Mouse (Mus musculus) cerebellum, postnatal 14 days (tissue): ENCODE measurements at regions not wholly inside any gene's neighbourhood (a gene's known extent, or its start where the extent isn't known, plus 50 kb on each side); places are given as distances from the start of the nearest gene placed in this dataset.

Experiments
- DNase-seq, 2 experiments: peaks; one replicate each; pipeline ENCODE4 v3.0.0; 2021; ENCODE audit warnings: mixed read lengths in 2 of 2

DNA sequence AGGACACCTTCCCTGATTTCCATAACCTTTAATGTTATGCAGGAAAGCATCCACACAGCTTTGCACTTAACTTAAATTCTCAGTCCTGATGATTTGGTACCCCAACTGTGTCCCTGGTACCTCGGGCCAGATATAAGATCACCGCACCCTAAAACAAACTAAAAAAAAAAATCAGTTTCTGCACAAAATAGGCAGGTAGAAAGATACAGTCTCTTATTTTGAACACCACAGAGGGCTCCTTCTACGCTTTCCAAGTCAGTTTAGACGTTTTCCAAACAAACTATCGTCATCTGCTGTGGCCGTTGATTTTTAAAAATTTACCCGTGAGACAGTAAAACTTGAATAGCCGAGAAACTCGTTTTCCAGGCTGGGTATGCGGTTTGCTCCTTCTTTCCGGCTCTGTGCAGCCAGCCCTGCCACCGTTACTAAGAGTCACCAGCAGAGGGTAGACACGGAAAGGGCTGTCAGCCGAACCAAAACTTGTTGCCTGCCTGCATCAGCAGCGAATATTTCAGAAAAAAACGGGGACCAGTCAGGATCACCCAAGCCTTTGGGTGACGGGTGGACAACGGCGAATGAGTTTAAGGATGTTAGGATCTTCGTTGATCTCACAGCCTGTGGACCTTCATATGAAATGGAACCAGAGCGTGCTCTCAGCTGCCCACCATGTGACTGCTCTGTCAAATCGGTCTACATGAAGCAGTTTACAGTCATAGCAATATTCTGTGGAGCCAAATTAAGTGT lies 74.4 kb upstream of the Gpc5 start:
- peak; percentile 70 to 71 for DNase-seq

- no peak for DNase-seq
Observed at GRCm38 (mm10) chr14:115028011-115028410, 64.0 kb upstream of the Gpc5 start.

GRCm38 (mm10) chr14:115031734-115032133 lies 60.3 kb upstream of the Gpc5 start:
- no peak for DNase-seq

DNA sequence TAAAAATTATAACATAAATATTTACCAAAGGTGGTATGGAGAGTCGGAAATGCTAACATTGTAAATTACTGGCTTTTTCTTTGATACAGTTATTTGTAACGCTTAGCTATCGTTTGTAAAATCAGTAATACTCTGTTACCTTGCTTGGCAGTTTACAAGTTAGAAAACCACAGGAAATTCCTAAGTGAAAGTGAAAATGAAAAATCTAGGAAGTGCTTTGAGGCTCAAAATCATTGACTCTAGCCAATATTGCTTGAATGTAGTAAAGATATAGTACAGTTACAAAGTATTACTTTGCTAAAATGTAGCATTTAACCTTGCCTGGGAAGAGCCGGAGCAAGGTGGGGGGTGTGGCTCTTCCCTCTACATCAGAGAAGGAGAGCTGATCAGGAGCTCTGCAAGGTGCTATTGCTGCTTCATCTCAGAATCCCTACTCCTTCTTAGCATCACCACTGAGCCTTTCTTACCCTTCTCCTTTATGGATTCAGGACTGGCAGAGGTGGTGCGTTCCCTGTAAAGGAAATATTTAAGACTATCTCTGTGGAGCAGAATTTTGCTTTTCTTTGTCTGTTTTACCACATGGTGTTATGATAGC lies 58.5 kb upstream of the Gpc5 start:
- no peak for DNase-seq

DNA sequence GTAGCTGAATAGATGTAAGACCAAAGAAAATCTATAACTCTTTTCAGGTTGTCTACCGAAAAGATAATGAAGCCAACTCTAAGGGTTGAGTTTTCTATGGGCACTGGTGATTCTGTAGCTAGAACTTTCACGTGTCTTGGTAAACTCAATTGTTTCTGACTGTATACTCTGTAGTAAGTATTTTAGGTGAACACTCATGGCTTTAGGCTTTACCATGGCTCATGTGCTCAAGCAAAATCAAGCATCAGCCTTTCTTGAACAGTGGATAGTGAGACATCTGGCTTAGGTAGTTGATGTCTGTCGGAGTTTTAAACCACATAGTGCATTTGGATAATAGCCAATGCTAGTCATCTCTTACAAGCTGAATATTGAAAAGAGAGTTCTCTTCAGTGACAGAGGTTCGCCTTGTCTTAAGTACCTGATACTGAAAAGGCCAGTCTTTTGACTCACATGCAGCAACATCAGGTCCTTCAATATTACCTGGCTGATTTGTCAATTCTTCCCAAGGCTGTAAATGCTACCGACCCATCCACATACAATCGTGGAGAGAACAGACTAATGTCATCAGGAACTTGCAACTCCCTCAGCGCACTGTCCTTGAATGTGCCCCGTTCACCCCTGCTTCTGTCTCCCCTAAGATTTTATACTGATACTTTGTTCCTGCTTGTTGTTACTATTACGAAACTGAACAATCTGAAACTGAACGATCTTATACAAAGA lies 57.1 kb upstream of the Gpc5 start:
- no peak for DNase-seq

GRCm38 (mm10) chr14:115037086-115037793 lies 54.8 kb upstream of the Gpc5 start:
- no peak for DNase-seq

- no peak for DNase-seq
Observed at GRCm38 (mm10) chr14:115038788-115039187, 53.2 kb upstream of the Gpc5 start.

DNA sequence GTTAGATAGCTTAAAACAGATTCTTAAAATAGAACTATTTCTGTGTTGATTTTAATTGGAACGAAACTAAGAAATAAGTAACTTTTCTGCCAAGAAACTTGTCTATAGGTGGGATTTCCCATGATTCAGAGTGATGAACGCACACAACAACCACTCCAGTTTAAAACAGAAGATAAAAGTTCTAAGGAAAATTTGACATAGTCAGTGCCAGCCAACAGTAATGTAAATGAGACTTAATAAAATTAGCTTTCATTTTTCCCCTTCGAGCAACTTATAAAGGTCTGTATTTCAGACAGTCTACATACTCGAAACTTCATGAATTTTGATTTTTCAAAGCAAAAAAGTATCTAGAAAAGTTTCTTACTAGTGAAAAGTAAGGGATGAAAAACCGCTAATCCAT lies 52.5 kb upstream of the Gpc5 start:
- no peak for DNase-seq

DNA sequence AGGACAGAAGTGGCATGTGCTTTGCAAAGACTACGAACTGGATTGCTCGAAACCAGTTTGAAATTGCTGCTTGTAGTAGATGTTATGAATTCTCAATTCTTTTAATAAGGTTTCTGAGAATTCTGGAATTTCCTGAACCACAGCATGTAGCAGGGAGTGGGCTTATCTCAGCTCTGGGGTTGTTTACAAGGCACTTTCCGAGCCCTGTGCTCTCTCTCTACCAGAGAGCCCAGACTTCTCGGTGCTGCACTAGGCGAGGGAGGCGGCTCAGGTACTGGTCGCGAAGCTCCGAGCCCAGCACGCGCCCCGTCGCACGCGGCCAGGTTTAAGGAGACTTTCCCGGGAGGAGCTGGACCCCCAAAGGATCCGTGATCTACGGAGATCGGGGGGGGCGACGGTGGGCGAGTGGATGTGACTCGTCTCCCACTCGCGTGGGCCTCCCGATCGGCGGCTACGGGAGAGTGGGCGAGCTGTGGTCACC lies 51.9 kb upstream of the Gpc5 start:
- peak in 1 of 2 experiments; percentile 39 for DNase-seq

- peak; percentile 68 to 69 for DNase-seq
Observed at GRCm38 (mm10) chr14:115040578-115041206, 51.3 kb upstream of the Gpc5 start.

DNA sequence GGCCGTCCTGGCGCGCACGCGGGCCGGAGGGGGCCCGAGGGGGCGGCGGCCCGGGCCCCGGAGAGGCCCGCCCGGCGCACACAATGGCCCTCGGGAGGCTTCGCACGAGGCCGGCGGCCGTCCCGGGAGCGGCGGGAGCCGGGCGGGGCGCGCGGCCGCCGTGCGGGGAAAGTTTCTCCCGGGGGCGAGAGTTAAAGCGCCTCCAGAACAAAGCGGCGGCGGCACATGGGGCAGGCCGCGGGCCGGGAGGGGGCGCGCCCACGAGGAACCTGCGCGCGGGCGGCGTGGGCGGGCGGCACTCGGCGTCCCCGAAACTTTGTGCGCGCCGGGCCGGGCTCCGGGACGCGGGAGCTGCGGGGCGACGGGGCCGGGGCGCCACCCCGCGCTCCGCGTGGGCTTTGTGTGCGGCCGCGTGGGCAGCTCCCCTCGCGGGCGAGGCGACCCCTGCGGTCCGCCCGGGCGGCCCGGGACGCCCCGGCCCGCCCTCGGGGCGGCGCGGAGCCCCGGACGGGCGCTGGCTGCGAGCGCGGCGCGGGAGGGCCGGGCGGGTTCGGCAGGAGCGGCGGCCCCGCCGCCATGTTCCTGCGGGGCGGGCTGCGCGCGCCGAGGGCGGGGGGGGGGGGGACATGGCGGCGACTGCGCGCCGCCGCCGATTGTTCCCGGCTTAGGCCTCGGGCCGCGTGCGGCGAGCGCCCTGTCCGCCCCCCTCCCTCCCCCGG lies 50.5 kb upstream of the Gpc5 start:
- DNase-seq: peak; percentile 44 to 45

DNA sequence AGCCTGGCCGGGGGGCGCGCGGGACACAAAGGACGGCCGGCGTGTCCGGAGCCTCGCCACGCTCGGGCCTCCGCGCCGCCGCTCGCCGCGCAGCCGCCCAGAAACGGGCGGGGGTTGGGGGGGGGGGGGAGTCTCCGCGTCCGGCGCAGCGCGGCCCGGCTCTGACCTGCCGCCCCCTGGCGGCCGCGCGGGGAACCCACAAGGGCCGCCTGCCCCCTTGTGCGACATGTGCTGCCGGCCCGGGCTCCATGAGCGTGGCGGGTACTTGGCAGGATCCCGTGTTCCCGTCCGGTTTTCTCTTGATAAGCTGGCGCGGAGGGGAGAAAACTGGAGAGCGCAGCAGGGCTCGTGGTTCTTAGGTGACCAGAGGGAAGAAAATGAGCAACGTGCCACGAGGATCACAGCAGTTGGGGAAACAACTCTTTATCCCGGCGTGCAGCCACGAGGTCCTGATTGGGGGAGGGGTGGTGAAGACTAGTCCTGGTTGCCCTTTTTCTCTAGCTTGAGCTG lies 49.9 kb upstream of the Gpc5 start:
- peak; percentile 90 to 91 for DNase-seq
